Mouse (Mus musculus) MEL-GATA-1-ER (cell line): ENCODE measurements around the gene Kcnk13.
"Not testable (repeated sequence)": the region's sequence is repeated elsewhere in the genome, so short reads cannot be mapped to it uniquely, and the experiment has no call there.

ENCODE experiments used
- DNase-seq: peaks from one replicate; pipeline ENCODE4 v3.0.0-alpha.2; 2012; ENCODE audit warnings: low read depth; ENCODE audit errors: extremely low read depth

Kcnk13 gene

GRCm38 (mm10) chr12:99965203-99966115 lies 1.2 kb downstream of the Kcnk13 start:
- DNase-seq = no peak

GRCm38 (mm10) chr12:99966116-99966770 lies 1.9 kb downstream of the Kcnk13 start:
- no peak for DNase-seq

- no peak for DNase-seq
Measured at GRCm38 (mm10) chr12:99966881-99967363, 2.6 kb downstream of the Kcnk13 start.

GRCm38 (mm10) chr12:99969906-99970305 lies 5.6 kb downstream of the Kcnk13 start:
- no peak for DNase-seq

- DNase-seq = not testable (repeated sequence)
Measured at GRCm38 (mm10) chr12:99971205-99971894, 7.1 kb downstream of the Kcnk13 start.

- DNase-seq = no peak
Measured at GRCm38 (mm10) chr12:99972825-99973224, 8.5 kb downstream of the Kcnk13 start.

GRCm38 (mm10) chr12:99973659-99974058 lies 9.4 kb downstream of the Kcnk13 start:
- no peak for DNase-seq

- DNase-seq = no peak
Measured at GRCm38 (mm10) chr12:99979541-99979940, 15.2 kb downstream of the Kcnk13 start.

- no peak for DNase-seq
Measured at GRCm38 (mm10) chr12:99986797-99987196, 22.5 kb downstream of the Kcnk13 start.

GRCm38 (mm10) chr12:99988144-99988543 lies 23.8 kb downstream of the Kcnk13 start:
- DNase-seq = no peak

- DNase-seq = no peak
Measured at GRCm38 (mm10) chr12:99992362-99992862, 28.1 kb downstream of the Kcnk13 start.

- DNase-seq = no peak
Measured at GRCm38 (mm10) chr12:99993146-99993890, 29.0 kb downstream of the Kcnk13 start.

GRCm38 (mm10) chr12:99995951-99996350 lies 31.7 kb downstream of the Kcnk13 start:
- no peak for DNase-seq

GRCm38 (mm10) chr12:99999726-100000125 lies 35.4 kb downstream of the Kcnk13 start:
- no peak for DNase-seq

GRCm38 (mm10) chr12:100000381-100000780 lies 36.1 kb downstream of the Kcnk13 start:
- DNase-seq = no peak

- no peak for DNase-seq
Measured at GRCm38 (mm10) chr12:100001246-100001645, 36.9 kb downstream of the Kcnk13 start.

- no peak for DNase-seq
Measured at GRCm38 (mm10) chr12:100001910-100002309, 37.6 kb downstream of the Kcnk13 start.

- DNase-seq = no peak
Measured at GRCm38 (mm10) chr12:100002914-100003587, 38.8 kb downstream of the Kcnk13 start.

GRCm38 (mm10) chr12:100005285-100005684 lies 41.0 kb downstream of the Kcnk13 start:
- DNase-seq = no peak

GRCm38 (mm10) chr12:100006681-100007080 lies 42.4 kb downstream of the Kcnk13 start:
- no peak for DNase-seq
